Mouse (Mus musculus) C2C12 (cell line): ENCODE results near the gene Slc6a12.

Source experiments
- CEBPB ChIP-seq: IDR thresholded peaks from one replicate; pipeline ENCODE4 v1.6.1; 2011; ENCODE audit warnings: low read depth, mild to moderate bottlenecking, control low read depth, moderate library complexity
- CTCF ChIP-seq: IDR thresholded peaks from one replicate; pipeline ENCODE4 v1.5.1; 2011; ENCODE audit not compliant: control insufficient read depth, insufficient read depth, insufficient read length
- FOSL1 ChIP-seq: IDR thresholded peaks from one replicate; pipeline ENCODE4 v1.8.0; 2011; ENCODE audit warnings: mild to moderate bottlenecking, low read length; ENCODE audit not compliant: poor library complexity, insufficient read depth, severe bottlenecking
- MAX ChIP-seq: IDR thresholded peaks from one replicate; pipeline ENCODE4 v1.6.1; 2011; ENCODE audit warnings: mild to moderate bottlenecking, control low read depth
- MYOD1 ChIP-seq: IDR thresholded peaks from one replicate; pipeline ENCODE4 v1.6.1; 2011; ENCODE audit warnings: low read depth; ENCODE audit not compliant: control insufficient read depth, insufficient read length
- MYOG ChIP-seq: IDR thresholded peaks from one replicate; pipeline ENCODE4 v1.6.1; 2011; ENCODE audit not compliant: control insufficient read depth, insufficient read length; ENCODE audit errors: extremely low read depth
- USF1 ChIP-seq: IDR thresholded peaks from one replicate; pipeline ENCODE4 v1.6.1; 2011; ENCODE audit warnings: low read depth, mild to moderate bottlenecking, control low read depth, moderate library complexity

- TF ChIP-seq CTCF, result no peak
- no peak for TF ChIP-seq MAX
- no peak for TF ChIP-seq USF1
- TF ChIP-seq MYOD1, result no peak
- no peak for TF ChIP-seq FOSL1
- TF ChIP-seq MYOG, result no peak
- TF ChIP-seq CEBPB, result no peak
Observed at GRCm38 (mm10) chr6:121371197-121371980, 28.5 kb downstream of the Slc6a12 start.
